Mouse (Mus musculus): ENCODE measurements around the gene Taf13. TPM values are rescaled to one million over a fixed set of nuclear protein-coding genes. Genes with fewer than 3 reads are reported as not detected.

Gene Taf13
- total RNA-seq, 1 experiment = 17.3 TPM

GRCm38 (mm10) chr3:108588446-108588845 lies 16.9 kb downstream of the Taf13 start:
- peaks cover 8 to 10% of the 10 kb centered on the region in 2 experiments for H3K4me1 ChIP-seq (ENCODE audit: control insufficient read depth in 2 of 2, insufficient read depth in 2 of 2, low read length in 2 of 2, poor library complexity in 1 of 2)
- H3K9me3 ChIP-seq (ENCODE audit: control insufficient read depth, insufficient read depth, low read depth, low read length) = no peaks in the 10 kb centered on the region
- no peak overlapping the region for H3K4me3 ChIP-seq (ENCODE audit: insufficient read depth in 1 of 2, low read depth in 1 of 2, low read length in 2 of 2, poor library complexity in 1 of 2, severe bottlenecking in 1 of 2)
- peak overlapping the region; percentile 81; the same call in 1 of the 2 replicates for H3K27ac ChIP-seq (ENCODE audit: insufficient read depth, low read depth, low read length, poor library complexity, severe bottlenecking)
- H3K9ac ChIP-seq (ENCODE audit: insufficient read depth, low read depth, low read length, poor library complexity, severe bottlenecking) = no peak overlapping the region
- in situ Hi-C loops (cut with MboI; ENCODE audit: low sequenced_read_pairs in 2 of 2, unreplicated experiment in 2 of 2) = no loop called here
- H3K36me3 ChIP-seq (ENCODE audit: control insufficient read depth, insufficient read depth, low read length, poor library complexity, severe bottlenecking) = no peaks in the 10 kb centered on the region
- TF ChIP-seq ZNF384 (IDR thresholded peaks at IDR 0.05; ENCODE audit: low read depth, low read length) (no peak), ZC3H11A (IDR thresholded peaks at IDR 0.05; ENCODE audit: borderline replicate concordance, low read depth, low read length) (no peak), MAFK (IDR thresholded peaks at IDR 0.05; ENCODE audit: insufficient read depth, low read depth, low read length) (no peak), CHD2 (IDR thresholded peaks at IDR 0.05; ENCODE audit: low read depth, low read length) (no peak), HCFC1 (IDR thresholded peaks at IDR 0.05; ENCODE audit: borderline replicate concordance, insufficient read depth, low read length) (no peak)
- DNase-seq (ENCODE audit: low read depth, low spot score) = no peak

- peaks cover 6% of the 10 kb centered on the region in 2 experiments for H3K4me1 ChIP-seq (ENCODE audit: control insufficient read depth in 2 of 2, insufficient read depth in 2 of 2, low read length in 2 of 2, poor library complexity in 1 of 2)
- DNase-seq (ENCODE audit: low read depth, low spot score) = peak; percentile 95
- peak within 1 kb of the TSS; percentile 66 for H3K9ac ChIP-seq (ENCODE audit: insufficient read depth, low read depth, low read length, poor library complexity, severe bottlenecking)
- in situ Hi-C loops (cut with MboI; ENCODE audit: low sequenced_read_pairs in 2 of 2, unreplicated experiment in 2 of 2) = no loop called here
- no peak for TF ChIP-seq CHD2 (IDR thresholded peaks at IDR 0.05; ENCODE audit: low read depth, low read length)
- peak; percentile 47; the same call in 1 of the 2 replicates for TF ChIP-seq HCFC1 (IDR thresholded peaks at IDR 0.05; ENCODE audit: borderline replicate concordance, insufficient read depth, low read length)
- no peak for TF ChIP-seq ZC3H11A (IDR thresholded peaks at IDR 0.05; ENCODE audit: borderline replicate concordance, low read depth, low read length)
- H3K4me3 ChIP-seq (ENCODE audit: insufficient read depth in 1 of 2, low read depth in 1 of 2, low read length in 2 of 2, poor library complexity in 1 of 2, severe bottlenecking in 1 of 2) = peak within 1 kb of the TSS; percentile 75 to 89
- H3K36me3 ChIP-seq (ENCODE audit: control insufficient read depth, insufficient read depth, low read length, poor library complexity, severe bottlenecking) = no peaks in the 10 kb centered on the region
- no peaks in the 10 kb centered on the region for H3K9me3 ChIP-seq (ENCODE audit: control insufficient read depth, insufficient read depth, low read depth, low read length)
- peak within 1 kb of the TSS; percentile 40; the same call in 1 of the 2 replicates for H3K27ac ChIP-seq (ENCODE audit: insufficient read depth, low read depth, low read length, poor library complexity, severe bottlenecking)
Measured at GRCm38 (mm10) chr3:108590786-108591529, 19.5 kb downstream of the Taf13 start, which contains the start of gene Wdr47. Gene Wdr47 (plus strand): TSS chr3:108591279.

GRCm38 (mm10) chr3:108591530-108592522 lies 20.3 kb downstream of the Taf13 start:
- peak overlapping the region; percentile 40; the same call in 1 of the 2 replicates for H3K27ac ChIP-seq (ENCODE audit: insufficient read depth, low read depth, low read length, poor library complexity, severe bottlenecking)
- peak overlapping the region; percentile 66 for H3K9ac ChIP-seq (ENCODE audit: insufficient read depth, low read depth, low read length, poor library complexity, severe bottlenecking)
- peaks cover 6% of the 10 kb centered on the region in 2 experiments for H3K4me1 ChIP-seq (ENCODE audit: control insufficient read depth in 2 of 2, insufficient read depth in 2 of 2, low read length in 2 of 2, poor library complexity in 1 of 2)
- peak overlapping the region; percentile 75 to 89 for H3K4me3 ChIP-seq (ENCODE audit: insufficient read depth in 1 of 2, low read depth in 1 of 2, low read length in 2 of 2, poor library complexity in 1 of 2, severe bottlenecking in 1 of 2)
- no peak for TF ChIP-seq MAFK (IDR thresholded peaks at IDR 0.05; ENCODE audit: insufficient read depth, low read depth, low read length)
- peak; percentile 59 for TF ChIP-seq ZNF384 (IDR thresholded peaks at IDR 0.05; ENCODE audit: low read depth, low read length)
- in situ Hi-C loops (cut with MboI; ENCODE audit: low sequenced_read_pairs in 2 of 2, unreplicated experiment in 2 of 2) = no loop called here
- no peaks in the 10 kb centered on the region for H3K36me3 ChIP-seq (ENCODE audit: control insufficient read depth, insufficient read depth, low read length, poor library complexity, severe bottlenecking)
- no peaks in the 10 kb centered on the region for H3K9me3 ChIP-seq (ENCODE audit: control insufficient read depth, insufficient read depth, low read depth, low read length)
- DNase-seq (ENCODE audit: low read depth, low spot score) = peak; percentile 59

GRCm38 (mm10) chr3:108608906-108609305 lies 37.4 kb downstream of the Taf13 start:
- no peak for TF ChIP-seq MAFK (IDR thresholded peaks at IDR 0.05; ENCODE audit: insufficient read depth, low read depth, low read length)
- no peak for TF ChIP-seq HCFC1 (IDR thresholded peaks at IDR 0.05; ENCODE audit: borderline replicate concordance, insufficient read depth, low read length)
- TF ChIP-seq CHD2 (IDR thresholded peaks at IDR 0.05; ENCODE audit: low read depth, low read length) = no peak
- no peak for TF ChIP-seq ZNF384 (IDR thresholded peaks at IDR 0.05; ENCODE audit: low read depth, low read length)
- no peak for TF ChIP-seq ZC3H11A (IDR thresholded peaks at IDR 0.05; ENCODE audit: borderline replicate concordance, low read depth, low read length)
- Histone ChIP-seq H3K4me1 (ENCODE audit: control insufficient read depth in 2 of 2, insufficient read depth in 2 of 2, low read length in 2 of 2, poor library complexity in 1 of 2) (no peaks in the 10 kb centered on the region), H3K4me3 (ENCODE audit: insufficient read depth in 1 of 2, low read depth in 1 of 2, low read length in 2 of 2, poor library complexity in 1 of 2, severe bottlenecking in 1 of 2) (no peak overlapping the region), H3K27ac (ENCODE audit: insufficient read depth, low read depth, low read length, poor library complexity, severe bottlenecking) (no peak overlapping the region), H3K36me3 (ENCODE audit: control insufficient read depth, insufficient read depth, low read length, poor library complexity, severe bottlenecking) (no peaks in the 10 kb centered on the region), H3K9ac (ENCODE audit: insufficient read depth, low read depth, low read length, poor library complexity, severe bottlenecking) (no peak overlapping the region), H3K9me3 (ENCODE audit: control insufficient read depth, insufficient read depth, low read depth, low read length) (no peaks in the 10 kb centered on the region)
- DNase-seq (ENCODE audit: low read depth, low spot score) = no peak
- in situ Hi-C loops (cut with MboI; ENCODE audit: low sequenced_read_pairs in 2 of 2, unreplicated experiment in 2 of 2) = no loop called here

Other genes starting within 250 kb of the Taf13 start
- gene Mybphl, start 206.8 kb upstream of the Taf13 start, total RNA-seq (2012; rRNA removed) = not detected in 2 replicates
- 172 and 284 TPM in 2 replicates for gene Psrc1, start 187.9 kb upstream of the Taf13 start, total RNA-seq (2012; rRNA removed)
- 7.9 and 15.6 TPM in 2 replicates for gene Celsr2, start 156.1 kb upstream of the Taf13 start, total RNA-seq (2012; rRNA removed)
- gene Sars, start 126.5 kb upstream of the Taf13 start, total RNA-seq (2012; rRNA removed) = 204 and 236 TPM in 2 replicates
- 0.63 TPM in 1 of 2 replicates, not detected in the other for gene 1700013F07Rik, start 37.5 kb upstream of the Taf13 start, total RNA-seq (2012; rRNA removed)
- 0.27 and 0.37 TPM in 2 replicates for gene 5330417C22Rik, start 35.2 kb upstream of the Taf13 start, total RNA-seq (2012; rRNA removed)
- gene Tmem167b, start 9.2 kb upstream of the Taf13 start, total RNA-seq (2012; rRNA removed) = 21.1 and 21.8 TPM in 2 replicates
- gene Wdr47, start 19.6 kb downstream of the Taf13 start, total RNA-seq (2012; rRNA removed) = 14.5 and 15.9 TPM in 2 replicates
- 33.9 and 59.8 TPM in 2 replicates for gene Clcc1, start 82.2 kb downstream of the Taf13 start, total RNA-seq (2012; rRNA removed)
- 10.5 and 16.2 TPM in 2 replicates for gene Gpsm2, start 150.6 kb downstream of the Taf13 start, total RNA-seq (2012; rRNA removed)
- not detected in 2 replicates for gene Aknad1, start 168.0 kb downstream of the Taf13 start, total RNA-seq (2012; rRNA removed)